In the genomic region with DNA sequence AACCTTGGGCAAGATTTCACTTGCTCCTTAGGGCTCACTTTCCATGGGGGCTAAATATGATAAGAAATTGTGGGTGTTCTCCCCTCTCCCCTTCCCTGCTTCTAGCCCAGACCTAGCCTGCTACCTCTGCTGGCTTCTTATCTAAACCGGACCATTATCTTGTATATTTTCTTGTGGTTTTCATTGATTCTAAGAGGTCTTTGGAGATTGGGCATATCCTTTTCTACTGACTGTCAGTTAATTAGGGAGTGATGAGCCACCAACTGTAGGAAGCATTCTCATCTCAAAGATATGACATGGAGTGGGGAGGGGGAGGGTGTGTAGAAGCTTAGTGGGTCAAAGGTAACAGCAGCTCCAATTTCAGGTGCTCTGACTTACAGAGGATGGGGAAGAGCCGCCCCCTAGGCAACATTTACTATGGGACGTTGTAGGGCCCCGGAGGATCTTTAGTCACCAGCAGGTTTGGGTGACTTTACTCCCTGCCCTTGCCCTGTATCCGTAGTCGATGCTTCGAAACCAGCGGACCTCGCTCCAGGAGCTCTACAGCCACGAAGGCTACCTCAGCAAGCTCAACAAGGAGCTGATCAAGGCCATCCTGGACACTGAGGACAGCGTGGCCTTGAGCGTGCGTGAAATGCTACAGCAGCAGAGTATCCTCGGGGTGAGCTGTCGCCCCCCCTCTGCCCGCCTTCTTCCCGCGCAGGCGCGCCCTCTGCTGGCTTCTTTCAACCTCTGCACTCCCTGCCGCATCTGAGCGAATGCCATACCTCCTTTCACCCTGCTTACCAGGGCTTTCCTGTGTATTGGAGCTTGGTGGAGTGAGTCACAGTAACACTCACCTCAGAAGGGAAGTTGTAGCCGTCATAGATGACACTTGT, we compare ENCODE assay signal across 7 mouse cellular contexts. TPM values are rescaled to one million over a fixed set of nuclear protein-coding genes. Genes with fewer than 3 reads are reported as not detected.
DNase-seq lines count a peak whose midpoint lies in the region; ATAC-seq and TF ChIP-seq lines count a peak whose summit lies in the region.

No protein-coding gene starts in this region.

- ATAC-seq in embryonic facial prominence, embryonic 11.5 days (replicated peaks; ENCODE audit: insufficient number of reproducible peaks, low FRiP score, low TSS enrichment, low read depth): peak; percentile 62; the same call in 1 of the 2 replicates
- peak; percentile 81 for ATAC-seq in midbrain, embryonic 12.5 days (ENCODE audit: low FRiP score, low read depth)

- WGBS in embryonic facial prominence, embryonic 11.5 days: 4% methylated on average over 23 of the region's 23 CpGs
- 4% methylated on average over 23 of the region's 23 CpGs for WGBS in midbrain, embryonic 12.5 days
- 5% methylated on average over 23 of the region's 23 CpGs for WGBS in small intestine, adult 2 months

- peak overlapping the region; percentile 47 for H3K9ac ChIP-seq in embryonic facial prominence, embryonic 11.5 days (replicated peaks; ENCODE audit: low read length)
- peak overlapping the region; percentile 43; the same call in 1 of the 2 replicates for H3K9ac ChIP-seq in midbrain, embryonic 12.5 days (replicated peaks)

- H3K4me1 ChIP-seq in embryonic facial prominence, embryonic 11.5 days (ENCODE audit: control insufficient read depth, insufficient read depth, low read length): no peaks in the 10 kb centered on the region
- peaks cover 5% of the 10 kb centered on the region; the same call in 1 of the 2 replicates for H3K4me1 ChIP-seq in midbrain, embryonic 12.5 days
- H3K4me1 ChIP-seq in small intestine, adult 2 months (ENCODE audit: control insufficient read depth, insufficient read depth, insufficient read length, low read length): no peaks in the 10 kb centered on the region

- no peaks in the 10 kb centered on the region for H3K36me3 ChIP-seq in embryonic facial prominence, embryonic 11.5 days (replicated peaks; ENCODE audit: control insufficient read depth, insufficient read depth, low read depth, low read length)
- H3K36me3 ChIP-seq in midbrain, embryonic 12.5 days: no peaks in the 10 kb centered on the region
- no peaks in the 10 kb centered on the region for H3K36me3 ChIP-seq in small intestine, adult 2 months (ENCODE audit: control insufficient read depth, insufficient read depth, low read length)

- no peaks in the 10 kb centered on the region for H3K9me3 ChIP-seq in embryonic facial prominence, embryonic 11.5 days (replicated peaks; ENCODE audit: control insufficient read depth, low read length)
- no peaks in the 10 kb centered on the region for H3K9me3 ChIP-seq in midbrain, embryonic 12.5 days

- no peaks in the 10 kb centered on the region for H3K27me3 ChIP-seq in embryonic facial prominence, embryonic 11.5 days (ENCODE audit: control insufficient read depth, insufficient read depth, low read length)
- peaks cover 10% of the 10 kb centered on the region; the same call in 1 of the 2 replicates for H3K27me3 ChIP-seq in midbrain, embryonic 12.5 days
- H3K27me3 ChIP-seq in small intestine, adult 2 months (ENCODE audit: control insufficient read depth, insufficient read depth, low read length): no peaks in the 10 kb centered on the region

- no peak overlapping the region for H3K27ac ChIP-seq in embryonic facial prominence, embryonic 11.5 days (replicated peaks; ENCODE audit: low read depth, low read length)
- 0 out of 2 replicates have a peak overlapping the region, but pooled peaks have one; percentile 2 for H3K27ac ChIP-seq in midbrain, embryonic 12.5 days (replicated peaks)
- H3K27ac ChIP-seq in small intestine, adult 2 months (ENCODE audit: insufficient read depth, low read depth, low read length): no peak overlapping the region

- TF ChIP-seq CTCF in small intestine, adult 2 months (IDR thresholded peaks at IDR 0.05; ENCODE audit: extremely low read depth, insufficient read length, insufficient replicate concordance, low read depth, low read length): peak; percentile 94

- peak overlapping the region; percentile 5; the same call in 1 of the 2 replicates for H3K4me3 ChIP-seq in embryonic facial prominence, embryonic 11.5 days (ENCODE audit: low read depth, low read length)
- H3K4me3 ChIP-seq in midbrain, embryonic 12.5 days: peak overlapping the region; percentile 34
- H3K4me3 ChIP-seq in small intestine, adult 2 months (ENCODE audit: low read depth, low read length): peak overlapping the region; percentile 50

- intact Hi-C loops in left cerebral cortex, postnatal 4 days (cut with DNase I): loop anchor here (5.0 kb wide), 1 partner anchor 45 kb away; no protein-coding TSS in a partner anchor

- no peak for TF ChIP-seq POLR2A in small intestine, adult 2 months (IDR thresholded peaks at IDR 0.05; ENCODE audit: low read depth, low read length)

- peak; percentile 95 for DNase-seq in adrenal gland, postnatal 14 days
- peak; percentile 88 for DNase-seq in embryonic facial prominence, embryonic 11.5 days (ENCODE audit: low spot score)
- peak; percentile 96 for DNase-seq in heart, adult 11 months
- peak; percentile 68 for DNase-seq in kidney, adult 11 months
- DNase-seq in left cerebral cortex, postnatal 4 days: peak; percentile 88

- peak overlapping the region; percentile 28; the same call in 1 of the 2 replicates for H3K4me2 ChIP-seq in embryonic facial prominence, embryonic 11.5 days (ENCODE audit: low read depth, low read length)
- peak overlapping the region; percentile 58 for H3K4me2 ChIP-seq in midbrain, embryonic 12.5 days (replicated peaks)

RNA-seq across cellular contexts. Expression of gene 6820408C15Rik, which starts 21.8 kb away (rescaled TPM):
- 0.37 and 0.38 TPM in 2 replicates for total RNA-seq in adrenal gland, postnatal 14 days (2021)
- polyA plus RNA-seq in embryonic facial prominence, embryonic 11.5 days (2014; fragmentation: Nextera tagmentation; extraction: Ambion mirVana): 0.17 and 0.24 TPM in 2 replicates
- total RNA-seq in left cerebral cortex, postnatal 4 days (2021): 1 to 10 TPM; 2.6 to 3.1 TPM
- polyA plus RNA-seq in midbrain, embryonic 12.5 days (2016; fragmentation: Nextera tagmentation; extraction: Ambion mirVana): 0.54 and 1.1 TPM in 2 replicates
- not detected in 2 replicates for polyA plus RNA-seq in small intestine, adult 2 months (2012; rRNA removed)

RNA-seq across cellular contexts. Expression of gene Zcchc3, which starts 22.4 kb away (rescaled TPM):
- 8.3 and 9.9 TPM in 2 replicates for total RNA-seq in adrenal gland, postnatal 14 days (2021)
- 61.6 and 67.7 TPM in 2 replicates for polyA plus RNA-seq in embryonic facial prominence, embryonic 11.5 days (2014; fragmentation: Nextera tagmentation; extraction: Ambion mirVana)
- 10 to 100 TPM; 12.5 to 13.8 TPM for total RNA-seq in left cerebral cortex, postnatal 4 days (2021)
- polyA plus RNA-seq in midbrain, embryonic 12.5 days (2016; fragmentation: Nextera tagmentation; extraction: Ambion mirVana): 51.3 and 53.3 TPM in 2 replicates
- 0.77 and 1.9 TPM in 2 replicates for polyA plus RNA-seq in small intestine, adult 2 months (2012; rRNA removed)

RNA-seq across cellular contexts. Expression of gene Defb23, which starts 27.2 kb away (rescaled TPM):
- total RNA-seq in adrenal gland, postnatal 14 days (2021): not detected in 2 replicates
- polyA plus RNA-seq in embryonic facial prominence, embryonic 11.5 days (2014; fragmentation: Nextera tagmentation; extraction: Ambion mirVana): not detected in 2 replicates
- total RNA-seq in left cerebral cortex, postnatal 4 days (2021): not detected
- not detected in 2 replicates for polyA plus RNA-seq in midbrain, embryonic 12.5 days (2016; fragmentation: Nextera tagmentation; extraction: Ambion mirVana)
- not detected in 2 replicates for polyA plus RNA-seq in small intestine, adult 2 months (2012; rRNA removed)

RNA-seq across cellular contexts. Expression of gene Sox12, which starts 39.4 kb away (rescaled TPM):
- total RNA-seq in adrenal gland, postnatal 14 days (2021): 14.7 and 16.0 TPM in 2 replicates
- polyA plus RNA-seq in embryonic facial prominence, embryonic 11.5 days (2014; fragmentation: Nextera tagmentation; extraction: Ambion mirVana): 19.6 and 20.7 TPM in 2 replicates
- total RNA-seq in left cerebral cortex, postnatal 4 days (2021): 100 to 1,000 TPM; 102 to 105 TPM
- polyA plus RNA-seq in midbrain, embryonic 12.5 days (2016; fragmentation: Nextera tagmentation; extraction: Ambion mirVana): 15.6 and 18.7 TPM in 2 replicates
- 1.8 and 3.2 TPM in 2 replicates for polyA plus RNA-seq in small intestine, adult 2 months (2012; rRNA removed)

RNA-seq across cellular contexts. Expression of gene Defb20, which starts 39.6 kb away (rescaled TPM):
- not detected in 2 replicates for total RNA-seq in adrenal gland, postnatal 14 days (2021)
- polyA plus RNA-seq in embryonic facial prominence, embryonic 11.5 days (2014; fragmentation: Nextera tagmentation; extraction: Ambion mirVana): not detected in 2 replicates
- not detected for total RNA-seq in left cerebral cortex, postnatal 4 days (2021)
- polyA plus RNA-seq in midbrain, embryonic 12.5 days (2016; fragmentation: Nextera tagmentation; extraction: Ambion mirVana): not detected in 2 replicates
- not detected in 2 replicates for polyA plus RNA-seq in small intestine, adult 2 months (2012; rRNA removed)

Comparison
In these comparisons a context has a peak if more than half of its experiments do, and no peak if none do; other contexts are left out.
1. RNA of gene Zcchc3, which starts 22.4 kb away (polyA plus RNA-seq): 61.6 to 67.7 TPM in embryonic facial prominence, embryonic 11.5 days and 51.3 to 53.3 TPM in midbrain, embryonic 12.5 days; 0.77 to 1.9 TPM in small intestine, adult 2 months; every median in the first group is over 10 times any median in the second.
2. Peak in every context shown above with its lines, with median percentiles within 50 percentile points of each other: DNase-seq and H3K4me3 ChIP-seq.